Mouse (Mus musculus) MEL (cell line): ENCODE measurements around the gene Olfr522.

ENCODE experiments used
- CTCF ChIP-seq, 3 experiments: IDR thresholded peaks in 2 of 3; conservative IDR thresholded peaks in 1 of 3; 2 replicates each; pipeline ENCODE4 v1.5.1; 2011 to 2012; ENCODE audit warnings: low read length in 3 of 3, low read depth in 2 of 3, mild to moderate bottlenecking in 2 of 3, improper control_type of control experiment in 1 of 3, inconsistent platforms in 1 of 3, mixed read lengths in 1 of 3, moderate library complexity in 1 of 3; ENCODE audit not compliant: control insufficient read depth in 1 of 3, insufficient read depth in 1 of 3, poor library complexity in 1 of 3, severe bottlenecking in 1 of 3
- ELF1 ChIP-seq: IDR thresholded peaks from 2 replicates; pipeline ENCODE4 v1.6.1; 2014; ENCODE audit warnings: low read depth, mild to moderate bottlenecking, inconsistent platforms, low read length, improper control_type of control experiment, moderate library complexity
- EP300 ChIP-seq, 2 experiments: IDR thresholded peaks; 2 replicates each; pipeline ENCODE4 v1.6.1; 2011; ENCODE audit warnings: improper control_type of control experiment in 2 of 2, low read length in 2 of 2, low read depth in 1 of 2, mild to moderate bottlenecking in 1 of 2
- GATA1 ChIP-seq: IDR thresholded peaks from 2 replicates; pipeline ENCODE4 v1.6.1; 2011; ENCODE audit warnings: low read depth, low read length, improper control_type of control experiment
- MAFK ChIP-seq: IDR thresholded peaks from 2 replicates; pipeline ENCODE4 v1.6.1; 2011; ENCODE audit warnings: low read depth, mild to moderate bottlenecking, low read length, improper control_type of control experiment, borderline replicate concordance
- MEF2A ChIP-seq: IDR thresholded peaks from 2 replicates; pipeline ENCODE4 v1.6.1; 2014; ENCODE audit warnings: low read depth, mild to moderate bottlenecking, inconsistent platforms, low read length, improper control_type of control experiment; ENCODE audit not compliant: poor library complexity, insufficient replicate concordance, severe bottlenecking; ENCODE audit errors: extremely low read depth
- MXI1 ChIP-seq: IDR thresholded peaks from 2 replicates; pipeline ENCODE4 v1.6.1; 2011; ENCODE audit warnings: mild to moderate bottlenecking, low read depth, low read length, improper control_type of control experiment
- POLR2A ChIP-seq, 2 experiments: IDR thresholded peaks; 2 replicates each; pipeline ENCODE4 v1.6.1; 2011 to 2012; ENCODE audit warnings: low read length in 2 of 2, mild to moderate bottlenecking in 2 of 2, control low read depth in 1 of 2, improper control_type of control experiment in 1 of 2, low read depth in 1 of 2, moderate library complexity in 1 of 2; ENCODE audit not compliant: control insufficient read depth in 1 of 2, insufficient read depth in 1 of 2, poor library complexity in 1 of 2
- SIN3A ChIP-seq: IDR thresholded peaks from 2 replicates; pipeline ENCODE4 v1.6.1; 2012; ENCODE audit warnings: low read length, improper control_type of control experiment, inconsistent platforms
- SMC3 ChIP-seq: IDR thresholded peaks from 2 replicates; pipeline ENCODE4 v1.6.1; 2011; ENCODE audit warnings: low read depth, low read length, improper control_type of control experiment
- USF2 ChIP-seq, 2 experiments: IDR thresholded peaks; 2 replicates each; pipeline ENCODE4 v1.6.1; 2011 to 2012; ENCODE audit warnings: improper control_type of control experiment in 2 of 2, low read length in 2 of 2, borderline replicate concordance in 1 of 2, inconsistent platforms in 1 of 2, low read depth in 1 of 2, mild to moderate bottlenecking in 1 of 2; ENCODE audit not compliant: insufficient read depth in 1 of 2

GRCm38 (mm10) chr7:140206904-140207303 is 42.3 kb upstream of the Olfr522 start:
- TF ChIP-seq ELF1 (no peak), SIN3A (no peak), POLR2A (IDR thresholded peaks at IDR 0.05; ENCODE audit: control insufficient read depth in 1 of 2, insufficient read depth in 1 of 2, low read depth in 1 of 2, low read length in 2 of 2, poor library complexity in 1 of 2) (no peak), MAFK (no peak), MXI1 (no peak), USF2 (IDR thresholded peaks at IDR 0.05; ENCODE audit: borderline replicate concordance in 1 of 2, insufficient read depth in 1 of 2, low read depth in 1 of 2, low read length in 2 of 2) (no peak), CTCF (IDR thresholded peaks at IDR 0.05 in 2 of 3, conservative IDR thresholded peaks at IDR 0.05 in 1 of 3; ENCODE audit: control insufficient read depth in 1 of 3, insufficient read depth in 1 of 3, low read depth in 2 of 3, low read length in 3 of 3, poor library complexity in 1 of 3, severe bottlenecking in 1 of 3) (no peak), GATA1 (peak; percentile 75), SMC3 (no peak), EP300 (IDR thresholded peaks at IDR 0.05; ENCODE audit: low read depth in 1 of 2, low read length in 2 of 2) (peak; percentile 34 to 44; a peak in 2 of 4 replicates), MEF2A (no peak)
